Mouse (Mus musculus): ENCODE results near the gene Rwdd3.

GRCm38 (mm10) chr3:121110430-121110829 lies 61.1 kb downstream of the Rwdd3 start:
- TF ChIP-seq CTCF (IDR thresholded peaks at IDR 0.05) (no peak), POLR2A (IDR thresholded peaks at IDR 0.05; ENCODE audit: insufficient read depth, low read depth, low read length) (no peak)
